Mouse (Mus musculus): ENCODE results near the gene Fcer1g. TPM values are rescaled to one million over a fixed set of nuclear protein-coding genes. Genes with fewer than 3 reads are reported as not detected.

The Fcer1g gene
- polyA plus RNA-seq, 1 experiment: 46.7 TPM

- Histone ChIP-seq H3K4me1 (ENCODE audit: control insufficient read depth, insufficient read depth, insufficient read length, low read length) (peaks cover 6% of the 10 kb centered on the region; the same call in 1 of the 2 replicates), H3K36me3 (ENCODE audit: control insufficient read depth, insufficient read depth, low read length) (no peaks in the 10 kb centered on the region), H3K4me3 (ENCODE audit: low read depth, low read length) (no peak overlapping the region), H3K27ac (ENCODE audit: insufficient read depth, low read depth, low read length) (no peak overlapping the region), H3K27me3 (ENCODE audit: control insufficient read depth, insufficient read depth, low read length) (no peaks in the 10 kb centered on the region)
- no peak for TF ChIP-seq POLR2A (IDR thresholded peaks at IDR 0.05; ENCODE audit: low read depth, low read length)
- no peak for TF ChIP-seq CTCF (IDR thresholded peaks at IDR 0.05; ENCODE audit: extremely low read depth, insufficient read length, insufficient replicate concordance, low read depth, low read length)
- 53% methylated on average over 4 of the region's 4 CpGs for WGBS
These were observed 24.8 kb downstream of the Fcer1g start for GRCm38 (mm10) chr1:171209409-171209808.

- no peak overlapping the region for H3K27ac ChIP-seq (ENCODE audit: insufficient read depth, low read depth, low read length)
- no peaks in the 10 kb centered on the region for H3K27me3 ChIP-seq (ENCODE audit: control insufficient read depth, insufficient read depth, low read length)
- 84% methylated on average over 6 of the region's 6 CpGs for WGBS
- peaks cover 2% of the 10 kb centered on the region; the same call in 1 of the 2 replicates for H3K4me1 ChIP-seq (ENCODE audit: control insufficient read depth, insufficient read depth, insufficient read length, low read length)
- TF ChIP-seq CTCF (IDR thresholded peaks at IDR 0.05; ENCODE audit: extremely low read depth, insufficient read length, insufficient replicate concordance, low read depth, low read length) (no peak), POLR2A (IDR thresholded peaks at IDR 0.05; ENCODE audit: low read depth, low read length) (no peak)
- no peak overlapping the region for H3K4me3 ChIP-seq (ENCODE audit: low read depth, low read length)
- H3K36me3 ChIP-seq (ENCODE audit: control insufficient read depth, insufficient read depth, low read length): no peaks in the 10 kb centered on the region
These were observed 28.3 kb downstream of the Fcer1g start for GRCm38 (mm10) chr1:171205704-171206493.

GRCm38 (mm10) chr1:171204249-171204644 is 29.9 kb downstream of the Fcer1g start:
- H3K4me3 ChIP-seq (ENCODE audit: low read depth, low read length): no peak overlapping the region
- H3K4me1 ChIP-seq (ENCODE audit: control insufficient read depth, insufficient read depth, insufficient read length, low read length): peaks cover 5% of the 10 kb centered on the region; the same call in 1 of the 2 replicates
- TF ChIP-seq CTCF (IDR thresholded peaks at IDR 0.05; ENCODE audit: extremely low read depth, insufficient read length, insufficient replicate concordance, low read depth, low read length): no peak
- no peak for TF ChIP-seq POLR2A (IDR thresholded peaks at IDR 0.05; ENCODE audit: low read depth, low read length)
- WGBS: 25% methylated on average over 7 of the region's 7 CpGs
- no peaks in the 10 kb centered on the region for H3K36me3 ChIP-seq (ENCODE audit: control insufficient read depth, insufficient read depth, low read length)
- 0 out of 2 replicates have a peak overlapping the region, but pooled peaks have one; percentile 17 for H3K27ac ChIP-seq (ENCODE audit: insufficient read depth, low read depth, low read length)
- H3K27me3 ChIP-seq (ENCODE audit: control insufficient read depth, insufficient read depth, low read length): no peaks in the 10 kb centered on the region

GRCm38 (mm10) chr1:171203471-171204248 is 30.5 kb downstream of the Fcer1g start:
- no peaks in the 10 kb centered on the region for H3K36me3 ChIP-seq (ENCODE audit: control insufficient read depth, insufficient read depth, low read length)
- H3K4me3 ChIP-seq (ENCODE audit: low read depth, low read length): no peak overlapping the region
- 28% methylated on average over 11 of the region's 11 CpGs for WGBS
- no peak for TF ChIP-seq CTCF (IDR thresholded peaks at IDR 0.05; ENCODE audit: extremely low read depth, insufficient read length, insufficient replicate concordance, low read depth, low read length)
- no peak for TF ChIP-seq POLR2A (IDR thresholded peaks at IDR 0.05; ENCODE audit: low read depth, low read length)
- H3K27ac ChIP-seq (ENCODE audit: insufficient read depth, low read depth, low read length): 0 out of 2 replicates have a peak overlapping the region, but pooled peaks have one; percentile 17
- no peaks in the 10 kb centered on the region for H3K27me3 ChIP-seq (ENCODE audit: control insufficient read depth, insufficient read depth, low read length)
- H3K4me1 ChIP-seq (ENCODE audit: control insufficient read depth, insufficient read depth, insufficient read length, low read length): peaks cover 8% of the 10 kb centered on the region; the same call in 1 of the 2 replicates

- 71% methylated on average over 1 of the region's 1 CpGs for WGBS
These were observed 33.4 kb downstream of the Fcer1g start for GRCm38 (mm10) chr1:171200769-171201168.

GRCm38 (mm10) chr1:171199532-171199931 is 34.6 kb downstream of the Fcer1g start:
- TF ChIP-seq POLR2A (IDR thresholded peaks at IDR 0.05; ENCODE audit: low read depth, low read length) (no peak), CTCF (IDR thresholded peaks at IDR 0.05; ENCODE audit: extremely low read depth, insufficient read length, insufficient replicate concordance, low read depth, low read length) (no peak)
- no peak overlapping the region for H3K4me3 ChIP-seq (ENCODE audit: low read depth, low read length)
- H3K27me3 ChIP-seq (ENCODE audit: control insufficient read depth, insufficient read depth, low read length): peaks cover 14% of the 10 kb centered on the region
- no peaks in the 10 kb centered on the region for H3K36me3 ChIP-seq (ENCODE audit: control insufficient read depth, insufficient read depth, low read length)
- peak overlapping the region; percentile 88 for H3K27ac ChIP-seq (ENCODE audit: insufficient read depth, low read depth, low read length)
- peaks cover 13% of the 10 kb centered on the region for H3K4me1 ChIP-seq (ENCODE audit: control insufficient read depth, insufficient read depth, insufficient read length, low read length)
- WGBS: 23% methylated on average over 1 of the region's 1 CpGs

More at GRCm38 (mm10) chr1:171200769-171201168, 33.4 kb downstream of the Fcer1g start:
- no peak overlapping the region for H3K4me3 ChIP-seq (ENCODE audit: low read depth, low read length)
- H3K4me1 ChIP-seq (ENCODE audit: control insufficient read depth, insufficient read depth, insufficient read length, low read length): peaks cover 11% of the 10 kb centered on the region
- H3K36me3 ChIP-seq (ENCODE audit: control insufficient read depth, insufficient read depth, low read length): no peaks in the 10 kb centered on the region
- H3K27ac ChIP-seq (ENCODE audit: insufficient read depth, low read depth, low read length): 0 out of 2 replicates have a peak overlapping the region, but pooled peaks have one; percentile 2
- TF ChIP-seq CTCF (IDR thresholded peaks at IDR 0.05; ENCODE audit: extremely low read depth, insufficient read length, insufficient replicate concordance, low read depth, low read length): no peak
- TF ChIP-seq POLR2A (IDR thresholded peaks at IDR 0.05; ENCODE audit: low read depth, low read length): no peak
- H3K27me3 ChIP-seq (ENCODE audit: control insufficient read depth, insufficient read depth, low read length): peaks cover 5% of the 10 kb centered on the region; the same call in 1 of the 2 replicates
